ENCODE assay signal across 9 mouse cellular contexts in the genomic region with DNA sequence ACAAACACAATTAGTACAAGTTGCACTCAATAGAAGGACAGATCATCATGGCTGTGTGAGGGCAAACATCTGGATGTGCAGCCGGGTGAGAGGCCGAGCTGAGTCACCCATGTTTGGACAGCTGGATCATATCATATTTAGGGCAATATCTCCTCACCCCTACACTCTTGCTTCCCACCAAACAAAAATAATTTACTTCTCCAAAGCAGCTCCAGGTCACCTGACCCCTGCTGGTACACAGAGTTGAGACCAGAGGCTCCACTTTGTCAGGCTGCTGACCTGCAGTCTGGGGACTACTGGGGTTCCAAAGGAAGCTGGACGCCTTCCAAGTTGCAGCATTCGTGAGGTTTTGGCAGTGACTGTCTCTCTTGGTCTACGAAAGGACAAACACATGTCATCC.
DNase-seq lines count a peak whose midpoint lies in the region; TF ChIP-seq lines count a peak whose summit lies in the region.
"Had no signal": no experiment of that assay in that cellular context is flagged by ENCODE, and none has a peak within 500 bp of the region (broad histone marks: within the 10 kb centered on the region; RNA-seq: fewer than 3 reads in every experiment).

No protein-coding gene starts in this region.

- no peak overlapping the region for H3K27ac ChIP-seq in left cerebral cortex, adult 2 months
- no peak overlapping the region for H3K27ac ChIP-seq in thymus, adult 2 months (ENCODE audit: control insufficient read depth, insufficient read depth, low read length)
- H3K27ac ChIP-seq: embryonic facial prominence, embryonic 13.5 days had no signal

- no peak for TF ChIP-seq CTCF in left cerebral cortex, adult 2 months (IDR thresholded peaks at IDR 0.05)
- no peak for TF ChIP-seq CTCF in thymus, adult 2 months (IDR thresholded peaks at IDR 0.05; ENCODE audit: borderline replicate concordance, control insufficient read depth, extremely low read depth, insufficient read depth, low read length, poor library complexity)

- no peak overlapping the region for H3K4me3 ChIP-seq in left cerebral cortex, adult 2 months
- no peak overlapping the region for H3K4me3 ChIP-seq in thymus, adult 2 months (ENCODE audit: control insufficient read depth, insufficient read depth, low read length)
- H3K4me3 ChIP-seq: embryonic facial prominence, embryonic 13.5 days had no signal

- no peaks in the 10 kb centered on the region for H3K27me3 ChIP-seq in thymus, adult 2 months (ENCODE audit: control insufficient read depth, insufficient read depth, low read length)
- H3K27me3 ChIP-seq: embryonic facial prominence, embryonic 13.5 days had no signal

- WGBS in thymus, adult 2 months = 50% methylated on average over 5 of the region's 5 CpGs

- TF ChIP-seq POLR2A in thymus, adult 2 months (IDR thresholded peaks at IDR 0.05; ENCODE audit: control insufficient read depth, extremely low read depth, insufficient read depth, low read length, poor library complexity) = no peak

- intact Hi-C loops in left cerebral cortex, postnatal 4 days (cut with DNase I) = no loop called here
- intact Hi-C loops in left cerebral cortex, adult 2 months (cut with DNase I) = no loop called here
- intact Hi-C loops in heart, postnatal 14 days (cut with DNase I) = no loop called here

- DNase-seq in left cerebral cortex, postnatal 4 days = peak; percentile 57
- DNase-seq in left cerebral cortex, adult 2 months (ENCODE audit: extremely low spot score in 1 of 2, low spot score in 2 of 2) = no peak
- DNase-seq in cerebellum, postnatal 25 days = peak; percentile 43 to 69
- DNase-seq in heart, postnatal 14 days = peak; percentile 68 to 72
- peak; percentile 56 to 70 for DNase-seq in lung, adult 18-20 months
- no peak for DNase-seq in left cerebral cortex, adult 18-20 months (ENCODE audit: low spot score in 2 of 2)
- DNase-seq in T-cell, adult 2 months (ENCODE audit: low spot score) = no peak
- no peak for DNase-seq in thymus, adult 2 months

- no peaks in the 10 kb centered on the region for H3K4me1 ChIP-seq in thymus, adult 2 months (replicated peaks; ENCODE audit: control insufficient read depth, insufficient read depth, low read length)

- no peaks in the 10 kb centered on the region for H3K36me3 ChIP-seq in thymus, adult 2 months (ENCODE audit: control insufficient read depth, insufficient read depth, low read length)
- H3K36me3 ChIP-seq: embryonic facial prominence, embryonic 13.5 days had no signal

Comparison
In these comparisons a context has a peak if more than half of its experiments do, and no peak if none do; other contexts are left out.
1. DNase-seq: peak in left cerebral cortex, postnatal 4 days (single experiment), cerebellum, postnatal 25 days (2 of 2), heart, postnatal 14 days (2 of 2) and lung, adult 18-20 months (2 of 2); none in left cerebral cortex, adult 2 months (0 of 2), left cerebral cortex, adult 18-20 months (0 of 2), T-cell, adult 2 months (single experiment) and thymus, adult 2 months (single experiment).